Mouse (Mus musculus) thymus, postnatal 25 days (tissue): Measurements from ENCODE around the gene Mylk.
"Not testable (repeated sequence)": the region's sequence is repeated elsewhere in the genome, so short reads cannot be mapped to it uniquely, and the experiment has no call there.

Experiments
- DNase-seq: peaks from one replicate; pipeline ENCODE4 v3.0.0; 2022

The Mylk gene

GRCm38 (mm10) chr16:34772445-34773032 is 27.5 kb downstream of the Mylk start:
- no peak for DNase-seq

- DNase-seq = no peak
These were observed 37.4 kb downstream of the Mylk start for GRCm38 (mm10) chr16:34782442-34782841.

GRCm38 (mm10) chr16:34783536-34783935 is 38.5 kb downstream of the Mylk start:
- no peak for DNase-seq

GRCm38 (mm10) chr16:34784675-34785074 is 39.7 kb downstream of the Mylk start:
- DNase-seq = no peak

GRCm38 (mm10) chr16:34792555-34792954 is 47.5 kb downstream of the Mylk start:
- no peak for DNase-seq

- DNase-seq = no peak
These were observed 48.0 kb downstream of the Mylk start for GRCm38 (mm10) chr16:34793000-34793399.

GRCm38 (mm10) chr16:34801222-34801621 is 56.2 kb downstream of the Mylk start:
- no peak for DNase-seq

- DNase-seq = no peak
These were observed 59.4 kb downstream of the Mylk start for GRCm38 (mm10) chr16:34804286-34805010.

- DNase-seq = no peak
These were observed 62.1 kb downstream of the Mylk start for GRCm38 (mm10) chr16:34806883-34807767.

- no peak for DNase-seq
These were observed 62.8 kb downstream of the Mylk start for GRCm38 (mm10) chr16:34807768-34808275.

- DNase-seq = no peak
These were observed 67.2 kb downstream of the Mylk start for GRCm38 (mm10) chr16:34812165-34812564.

GRCm38 (mm10) chr16:34813161-34813560 is 68.2 kb downstream of the Mylk start:
- not testable (repeated sequence) for DNase-seq

GRCm38 (mm10) chr16:34813570-34813969 is 68.6 kb downstream of the Mylk start:
- DNase-seq = no peak

GRCm38 (mm10) chr16:34814612-34815011 is 69.6 kb downstream of the Mylk start:
- DNase-seq = no peak

- no peak for DNase-seq
These were observed 71.5 kb downstream of the Mylk start for GRCm38 (mm10) chr16:34816548-34816947.

- DNase-seq = no peak
These were observed 80.2 kb downstream of the Mylk start for GRCm38 (mm10) chr16:34825111-34825744.

- DNase-seq = no peak
These were observed 89.5 kb downstream of the Mylk start for GRCm38 (mm10) chr16:34834477-34834876.

GRCm38 (mm10) chr16:34839004-34839703 is 94.1 kb downstream of the Mylk start:
- DNase-seq = no peak

- no peak for DNase-seq
These were observed 94.8 kb downstream of the Mylk start for GRCm38 (mm10) chr16:34839704-34840331.

- no peak for DNase-seq
These were observed 99.8 kb downstream of the Mylk start for GRCm38 (mm10) chr16:34844783-34845182.

GRCm38 (mm10) chr16:34847638-34848037 is 102.6 kb downstream of the Mylk start:
- no peak for DNase-seq

GRCm38 (mm10) chr16:34854066-34854465 is 109.1 kb downstream of the Mylk start:
- no peak for DNase-seq
